Mouse (Mus musculus) left cerebral cortex, postnatal 4 days (tissue): Measurements from ENCODE around the gene Nsun5. TPM values are rescaled to one million over a fixed set of nuclear protein-coding genes. Genes with fewer than 3 reads are reported as not detected.

Source experiments
- DNase-seq: peaks from one replicate; pipeline ENCODE4 v3.0.0-alpha.2; 2022
- intact Hi-C: fragments of 180-260 bp; cut with DNase I; formaldehyde crosslinking; loops from one replicate; pipeline ENCODE4 v1.15.1; 2025
- microRNA-seq: library from miRNA; unstranded; fragments of <30 nt; microRNA quantifications from one replicate; pipeline ENCODE4 v1.2.0, GENCODE M21; 2022
- total RNA-seq, 2 experiments: library from RNA; stranded (reverse); gene quantifications; 2 replicates each; pipeline ENCODE4 v1.2.3; 2021

Nsun5 gene
- total RNA-seq, 2 experiments from 2014 or later = 31.2 to 34.1 TPM

- intact Hi-C loops = loop anchor here (10.0 kb wide), 1 partner anchor 146 kb away; no protein-coding TSS in a partner anchor
- DNase-seq = no peak
Observed at GRCm38 (mm10) chr5:135371195-135371594, 1.4 kb downstream of the Nsun5 start.

- intact Hi-C loops = loop anchor here (10.0 kb wide), 1 partner anchor 149 kb away; no protein-coding TSS in a partner anchor
Observed at GRCm38 (mm10) chr5:135373601-135374000, 3.8 kb downstream of the Nsun5 start.

GRCm38 (mm10) chr5:135375167-135375566, 5.4 kb downstream of the Nsun5 start:
- DNase-seq = peak; percentile 61

More at GRCm38 (mm10) chr5:135373601-135374000, 3.8 kb downstream of the Nsun5 start:
- DNase-seq = no peak

GRCm38 (mm10) chr5:135376341-135376740, 6.6 kb downstream of the Nsun5 start:
- intact Hi-C loops = loop anchor here (10.0 kb wide), 1 partner anchor 152 kb away; no protein-coding TSS in a partner anchor
- DNase-seq = no peak

More at GRCm38 (mm10) chr5:135375167-135375566, 5.4 kb downstream of the Nsun5 start:
- intact Hi-C loops = loop anchor here (10.0 kb wide), 1 partner anchor 150 kb away; no protein-coding TSS in a partner anchor

GRCm38 (mm10) chr5:135380681-135381080, 10.9 kb downstream of the Nsun5 start:
- intact Hi-C loops = no loop called here
- DNase-seq = no peak

- DNase-seq = no peak
- intact Hi-C loops = no loop called here
Observed at GRCm38 (mm10) chr5:135381356-135381925, 11.7 kb downstream of the Nsun5 start.

- intact Hi-C loops = no loop called here
- no peak for DNase-seq
Observed at GRCm38 (mm10) chr5:135382746-135383145, 13.0 kb downstream of the Nsun5 start.

- intact Hi-C loops = no loop called here
- DNase-seq = no peak
Observed at GRCm38 (mm10) chr5:135383771-135384170, 14.0 kb downstream of the Nsun5 start.

- intact Hi-C loops = no loop called here
- peak; percentile 86 for DNase-seq
Observed at GRCm38 (mm10) chr5:135394004-135394823, 24.5 kb downstream of the Nsun5 start, which contains the start of gene Pom121. Pom121 (minus strand) TSS chr5:135394546.

- peak; percentile 52 for DNase-seq
- intact Hi-C loops = loop anchor here (5.0 kb wide), 1 partner anchor 221 kb away; no protein-coding TSS in a partner anchor
Observed at GRCm38 (mm10) chr5:135395826-135396225, 26.1 kb downstream of the Nsun5 start.

- no peak for DNase-seq
- intact Hi-C loops = loop anchor here (5.0 kb wide), 1 partner anchor 218 kb away; no protein-coding TSS in a partner anchor
Observed at GRCm38 (mm10) chr5:135399382-135399781, 29.6 kb downstream of the Nsun5 start.

GRCm38 (mm10) chr5:135400244-135400643, 30.5 kb downstream of the Nsun5 start:
- intact Hi-C loops = loop anchor here (10.0 kb wide), 1 partner anchor 365 kb away; no protein-coding TSS in a partner anchor
- DNase-seq = peak; percentile 87

- DNase-seq = peak; percentile 32
- intact Hi-C loops = loop anchor here (5.0 to 10.0 kb wide), 2 partner anchors 88 to 360 kb away; no protein-coding TSS in a partner anchor
Observed at GRCm38 (mm10) chr5:135404623-135405022, 34.9 kb downstream of the Nsun5 start.

GRCm38 (mm10) chr5:135405437-135405836, 35.7 kb downstream of the Nsun5 start:
- intact Hi-C loops = loop anchor here (5.0 to 10.0 kb wide), 2 partner anchors 87 to 359 kb away; no protein-coding TSS in a partner anchor

GRCm38 (mm10) chr5:135408114-135408513, 38.4 kb downstream of the Nsun5 start:
- no peak for DNase-seq
- intact Hi-C loops = loop anchor here (5.0 to 10.0 kb wide), 2 partner anchors 84 to 357 kb away; no protein-coding TSS in a partner anchor

More at GRCm38 (mm10) chr5:135405437-135405836, 35.7 kb downstream of the Nsun5 start:
- no peak for DNase-seq

- intact Hi-C loops = no loop called here
- peak; percentile 45 for DNase-seq
Observed at GRCm38 (mm10) chr5:135410266-135410665, 40.5 kb downstream of the Nsun5 start.

Small RNA genes lying within 50 kb of the gene (microRNA-seq; reads per million reads assigned to microRNA genes)
- not detected for gene Mir7033

Other genes with a start within 250 kb of the Nsun5 start
- gene Tbl2, start 220.3 kb upstream of the Nsun5 start, total RNA-seq = 10 to 100 TPM; 18.9 to 21.8 TPM
- gene Bcl7b, start 201.7 kb upstream of the Nsun5 start, total RNA-seq = 10 to 100 TPM; 24.3 to 26.6 TPM
- gene Baz1b, start 182.7 kb upstream of the Nsun5 start, total RNA-seq = 10 to 100 TPM; 57.8 to 61.9 TPM
- gene Fzd9, start 118.7 kb upstream of the Nsun5 start, total RNA-seq = 10 to 100 TPM; 15.3 to 17.9 TPM
- under 1 TPM; 0.42 to 0.64 TPM for gene Fkbp6, start 19.9 kb upstream of the Nsun5 start, total RNA-seq
- not detected for gene Trim50, start 16.7 kb upstream of the Nsun5 start, total RNA-seq
- 10 to 100 TPM; 44.9 to 45.4 TPM for gene Pom121, start 24.6 kb downstream of the Nsun5 start, total RNA-seq
- gene Hip1, start 175.2 kb downstream of the Nsun5 start, total RNA-seq = 100 to 1,000 TPM in 1 of 2 experiments, 10 to 100 TPM in 1; 99.7 to 102 TPM
- not detected for gene Ccl26, start 193.6 kb downstream of the Nsun5 start, total RNA-seq
- under 1 TPM in 1 of 2 experiments, not detected in 1; 0.52 TPM for gene Ccl24, start 203.1 kb downstream of the Nsun5 start, total RNA-seq